In genomic region chr12:17408312-17408711, GRCm38 (mm10) we compare ENCODE assay signal across 21 mouse cellular contexts.
"Had no signal": no experiment of that assay in that cellular context is flagged by ENCODE, and none has a peak within 500 bp of the region (broad histone marks: within the 10 kb centered on the region; RNA-seq: fewer than 3 reads in every experiment).

No protein-coding gene starts in this region.

- H3K4me3 ChIP-seq: midbrain, embryonic 10.5 days; midbrain, embryonic 12.5 days; myocyte; neural tube, embryonic 13.5 days; neural tube, embryonic 15.5 days; stomach, embryonic 15.5 days had no signal

- H3K9ac ChIP-seq: lung, embryonic 14.5 days; midbrain, embryonic 12.5 days; neural tube, embryonic 13.5 days; neural tube, embryonic 15.5 days; stomach, embryonic 15.5 days had no signal

- H3K9me3 ChIP-seq: midbrain, embryonic 10.5 days; midbrain, embryonic 12.5 days; neural tube, embryonic 13.5 days; neural tube, embryonic 15.5 days; stomach, embryonic 15.5 days had no signal

- H3K27me3 ChIP-seq: midbrain, embryonic 12.5 days; neural tube, embryonic 13.5 days; neural tube, embryonic 15.5 days; stomach, embryonic 15.5 days had no signal

- H3K4me1 ChIP-seq: midbrain, embryonic 10.5 days; midbrain, embryonic 12.5 days; neural tube, embryonic 13.5 days; neural tube, embryonic 15.5 days; stomach, embryonic 15.5 days had no signal

- H3K4me2 ChIP-seq: lung, embryonic 14.5 days; midbrain, embryonic 12.5 days; neural tube, embryonic 13.5 days; neural tube, embryonic 15.5 days; stomach, embryonic 15.5 days had no signal

- H3K27ac ChIP-seq: midbrain, embryonic 10.5 days; midbrain, embryonic 12.5 days; neural tube, embryonic 13.5 days; neural tube, embryonic 15.5 days; stomach, embryonic 15.5 days; stomach, postnatal 0 days had no signal

- DNase-seq: lung, adult 18-20 months; lung, embryonic 14.5 days; lung, postnatal 10 days; lung, postnatal 4 days; midbrain, embryonic 14.5 days; retina, postnatal 1 day; right cerebral cortex, adult 18-20 months; right cerebral cortex, postnatal 25 days; right cerebral cortex, postnatal 4 days; spleen, adult 18-20 months; thymus, adult 2 months; thymus, postnatal 25 days; thymus, postnatal 4 days had no signal

- ATAC-seq: midbrain, embryonic 16.5 days had no signal
